Mouse (Mus musculus) heart, adult 8-10 months (tissue): ENCODE measurements around the gene Slfn1. TPM values are rescaled to one million over a fixed set of nuclear protein-coding genes. Genes with fewer than 3 reads are reported as not detected.

Source experiments
- total RNA-seq, 4 experiments: library from RNA; stranded (reverse); gene quantifications; 2 replicates each; pipeline ENCODE4 v1.2.4; 2022

Slfn1 gene
- total RNA-seq, 4 experiments from 2014 or later = 0.12 to 0.66 (median 0.14) TPM; not detected in 1

Other genes with a start within 250 kb of the Slfn1 start
- gene Rffl, start 245.6 kb upstream of the Slfn1 start, total RNA-seq = 1 to 10 TPM; 3.8 to 4.7 (median 4.7) TPM
- gene Rad51d, start 226.2 kb upstream of the Slfn1 start, total RNA-seq = 10 to 100 TPM in 2 of 4 experiments, 1 to 10 TPM in 2; 7.8 to 10.9 (median 9.9) TPM
- not detected for gene Fndc8, start 224.7 kb upstream of the Slfn1 start, total RNA-seq
- gene Nle1, start 208.4 kb upstream of the Slfn1 start, total RNA-seq = 10 to 100 TPM in 2 of 4 experiments, 1 to 10 TPM in 2; 7.0 to 13.0 (median 9.7) TPM
- 100 to 1,000 TPM; 170 to 223 (median 177) TPM for gene Unc45b, start 206.3 kb upstream of the Slfn1 start, total RNA-seq
- gene Slfn5, start 165.5 kb upstream of the Slfn1 start, total RNA-seq = 10 to 100 TPM; 43.9 to 65.9 (median 55.1) TPM
- under 1 TPM; 0.56 to 0.72 (median 0.62) TPM for gene Slfn9, start 125.0 kb upstream of the Slfn1 start, total RNA-seq
- gene Slfn8, start 96.0 kb upstream of the Slfn1 start, total RNA-seq = under 1 TPM; 0.43 to 0.76 (median 0.67) TPM
- 1 to 10 TPM; 1.8 to 4.6 (median 2.3) TPM for gene Slfn2, start 51.7 kb upstream of the Slfn1 start, total RNA-seq
- under 1 TPM; 0.08 to 0.72 (median 0.09) TPM for gene Slfn4, start 58.3 kb downstream of the Slfn1 start, total RNA-seq
- gene Slfn3, start 74.5 kb downstream of the Slfn1 start, total RNA-seq = 1 to 10 TPM; 1.9 to 2.8 (median 2.2) TPM
- gene Slfn14, start 169.9 kb downstream of the Slfn1 start, total RNA-seq = not detected
- gene Ap2b1, start 182.2 kb downstream of the Slfn1 start, total RNA-seq = 10 to 100 TPM; 34.1 to 46.5 (median 36.9) TPM
- 10 to 100 TPM in 2 of 4 experiments, 1 to 10 TPM in 2; 8.8 to 13.9 (median 9.7) TPM for gene Pex12, start 185.7 kb downstream of the Slfn1 start, total RNA-seq